Mouse (Mus musculus) frontal cortex, adult (tissue): Measurements from ENCODE around the gene Pfdn6.
A peak's percentile ranks its signal among the peaks of the same experiment; 100 is the strongest.
"Not testable (repeated sequence)": the region's sequence is repeated elsewhere in the genome, so short reads cannot be mapped to it uniquely, and the experiment has no call there.

Source experiments
- ATAC-seq: cut with Nextera tagmentation; 2 replicates; pipeline ENCODE4 v1.9.2; 2017; ENCODE audit warnings: mild to moderate bottlenecking, moderate library complexity, mixed read lengths; ENCODE audit not compliant: low TSS enrichment

The Pfdn6 gene

DNA sequence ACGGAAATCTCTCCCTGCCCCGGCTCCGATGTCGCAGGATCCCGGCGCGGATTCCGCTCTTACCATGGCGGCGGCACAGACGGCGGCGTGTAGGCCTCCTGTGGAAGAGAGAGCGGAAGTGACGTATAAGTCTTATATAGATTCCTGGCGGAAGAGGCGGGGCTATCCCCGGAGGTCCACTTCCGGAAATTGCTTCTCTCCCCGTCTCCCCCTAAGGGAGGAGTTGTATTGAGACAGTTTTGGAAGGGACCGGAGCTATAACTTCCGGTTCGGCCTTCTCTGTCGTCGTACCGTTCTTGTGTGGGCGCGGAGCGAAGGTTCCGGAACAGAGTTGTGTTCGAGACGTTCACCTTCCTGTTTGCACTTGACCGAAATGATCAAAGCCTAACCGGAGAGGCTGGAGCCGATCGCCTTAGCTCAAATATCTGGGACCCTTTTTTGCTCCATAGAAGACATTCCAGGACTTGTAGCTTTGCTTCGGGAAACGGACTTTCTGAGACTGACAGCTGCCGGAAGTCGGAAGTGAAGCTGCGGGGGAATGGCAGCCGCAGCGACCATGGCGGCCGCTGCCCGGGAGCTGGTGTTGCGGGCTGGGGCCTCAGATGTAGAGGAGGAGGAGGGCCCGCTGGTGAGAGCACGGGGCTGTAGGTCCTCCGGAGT, 15.5 kb upstream of the Pfdn6 start, which contains the start of the genes Vps52 and Rps18:
Gene Vps52 (plus strand): TSS at position 258 of the 660 bp plus-strand sequence.
Gene Rps18 (minus strand): TSS at position 447 of the 660 bp plus-strand sequence.
- peak; percentile 85 for ATAC-seq

GRCm38 (mm10) chr17:33954646-33955554, 14.8 kb upstream of the Pfdn6 start:
- ATAC-seq = peak; percentile 8; the same call in 1 of the 2 replicates

DNA sequence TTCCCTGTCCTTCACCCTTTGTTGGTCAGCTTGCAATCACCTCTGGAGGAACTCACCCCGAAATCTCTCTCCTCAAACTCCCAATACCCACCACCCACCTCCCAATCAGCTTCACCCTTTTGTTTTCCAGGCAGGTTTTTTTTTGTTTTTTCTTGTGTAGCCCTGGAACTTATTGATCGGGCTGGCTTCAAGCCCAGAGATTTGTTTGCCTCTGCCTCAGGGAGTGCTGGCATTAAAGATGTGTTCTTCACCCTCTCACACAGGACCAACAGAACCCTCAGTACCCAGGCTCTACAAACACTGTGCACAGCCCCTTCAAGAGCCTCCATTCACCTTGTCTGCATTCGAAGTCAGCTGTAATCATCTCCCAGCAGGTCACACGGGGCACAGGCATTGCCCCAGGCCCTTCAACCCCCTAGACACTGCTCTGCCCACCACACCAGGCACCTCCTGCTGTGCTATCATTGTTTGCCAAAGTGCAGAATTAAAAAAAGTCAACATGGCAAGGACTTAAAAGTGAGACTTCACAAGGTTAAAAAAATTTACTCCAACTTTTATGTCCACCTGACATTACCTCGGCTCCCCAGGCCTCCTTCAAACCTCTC, 13.9 kb upstream of the Pfdn6 start:
- no peak for ATAC-seq

GRCm38 (mm10) chr17:33953310-33953709, 13.2 kb upstream of the Pfdn6 start:
- no peak for ATAC-seq

GRCm38 (mm10) chr17:33952879-33953278, 12.7 kb upstream of the Pfdn6 start:
- no peak for ATAC-seq

DNA sequence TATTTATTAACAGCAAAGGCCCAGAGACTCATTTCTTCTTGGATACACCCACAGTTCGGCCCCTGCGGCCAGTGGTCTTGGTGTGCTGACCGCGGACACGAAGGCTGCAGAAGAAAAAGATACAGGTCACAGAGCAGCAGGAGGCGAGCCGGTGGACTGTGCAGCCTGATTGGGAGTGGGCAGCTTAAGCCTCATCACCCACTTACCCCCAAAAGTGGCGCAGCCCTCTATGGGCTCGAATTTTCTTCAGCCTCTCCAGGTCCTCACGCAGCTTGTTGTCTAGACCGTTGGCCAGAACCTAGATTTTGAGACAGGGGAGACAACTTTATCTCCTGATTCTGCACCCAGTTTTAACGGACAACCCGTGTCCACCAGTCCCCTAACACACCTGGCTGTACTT, 11.9 kb upstream of the Pfdn6 start:
- not testable (repeated sequence) for ATAC-seq

GRCm38 (mm10) chr17:33951021-33951946, 11.1 kb upstream of the Pfdn6 start, which contains the start of gene B3galt4:
Gene B3galt4, minus strand, starts transcription at chr17:33951488.
- ATAC-seq = peak; percentile 62

DNA sequence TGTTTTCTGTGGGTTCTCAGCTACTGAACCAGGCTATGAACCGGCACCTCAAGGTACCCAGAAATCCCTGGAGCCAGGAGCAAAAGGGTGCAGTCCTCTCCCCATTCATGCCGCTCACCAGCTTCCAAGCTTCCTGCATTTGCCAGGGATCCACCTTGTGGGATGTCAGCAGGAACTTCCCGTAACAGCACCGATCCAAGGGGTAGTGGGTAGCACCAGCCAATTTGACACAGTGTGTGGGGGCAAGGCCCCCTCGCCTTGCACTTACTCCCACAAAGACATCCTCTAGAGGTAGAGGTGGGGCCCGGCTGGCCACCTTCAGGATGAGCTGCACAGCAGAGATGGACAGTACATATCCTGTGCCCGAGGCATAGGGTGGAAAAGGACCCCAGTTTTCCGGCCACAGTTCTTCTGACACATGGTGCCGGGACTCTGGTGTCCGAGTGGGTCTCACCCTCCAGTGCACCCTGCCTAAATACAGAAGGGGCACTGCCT, 10.0 kb upstream of the Pfdn6 start:
- no peak for ATAC-seq

DNA sequence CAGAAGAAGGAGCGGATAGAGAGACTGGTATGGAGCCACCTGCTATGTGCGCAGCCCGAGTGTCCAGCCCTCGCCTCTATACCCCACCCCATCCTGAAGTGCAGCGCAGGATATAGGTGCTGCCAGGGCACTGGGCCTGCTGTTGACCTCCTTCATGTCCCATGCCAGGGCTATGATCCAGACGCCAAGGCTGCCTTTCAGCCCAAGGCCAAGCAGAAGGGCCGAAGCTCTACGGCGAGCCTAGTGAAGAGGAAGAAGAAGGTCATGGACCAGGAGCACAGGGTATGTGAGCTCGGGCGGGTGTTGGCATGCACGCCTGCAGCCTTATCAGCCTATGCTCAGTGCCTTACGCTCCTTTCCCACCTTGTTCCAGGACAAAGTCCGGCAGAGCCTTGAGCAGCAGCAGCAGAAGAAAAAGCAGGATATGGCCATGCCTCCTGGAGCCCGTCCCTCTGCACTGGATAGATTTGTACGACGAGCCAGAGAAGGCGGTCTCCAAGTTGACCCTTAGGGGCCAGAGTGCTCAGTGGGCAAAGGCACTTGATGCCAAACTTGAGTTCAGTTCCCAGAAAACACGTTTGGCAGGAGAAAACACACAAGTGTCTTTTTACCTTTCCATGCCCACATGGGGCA, 8.9 kb upstream of the Pfdn6 start:
- ATAC-seq = no peak

DNA sequence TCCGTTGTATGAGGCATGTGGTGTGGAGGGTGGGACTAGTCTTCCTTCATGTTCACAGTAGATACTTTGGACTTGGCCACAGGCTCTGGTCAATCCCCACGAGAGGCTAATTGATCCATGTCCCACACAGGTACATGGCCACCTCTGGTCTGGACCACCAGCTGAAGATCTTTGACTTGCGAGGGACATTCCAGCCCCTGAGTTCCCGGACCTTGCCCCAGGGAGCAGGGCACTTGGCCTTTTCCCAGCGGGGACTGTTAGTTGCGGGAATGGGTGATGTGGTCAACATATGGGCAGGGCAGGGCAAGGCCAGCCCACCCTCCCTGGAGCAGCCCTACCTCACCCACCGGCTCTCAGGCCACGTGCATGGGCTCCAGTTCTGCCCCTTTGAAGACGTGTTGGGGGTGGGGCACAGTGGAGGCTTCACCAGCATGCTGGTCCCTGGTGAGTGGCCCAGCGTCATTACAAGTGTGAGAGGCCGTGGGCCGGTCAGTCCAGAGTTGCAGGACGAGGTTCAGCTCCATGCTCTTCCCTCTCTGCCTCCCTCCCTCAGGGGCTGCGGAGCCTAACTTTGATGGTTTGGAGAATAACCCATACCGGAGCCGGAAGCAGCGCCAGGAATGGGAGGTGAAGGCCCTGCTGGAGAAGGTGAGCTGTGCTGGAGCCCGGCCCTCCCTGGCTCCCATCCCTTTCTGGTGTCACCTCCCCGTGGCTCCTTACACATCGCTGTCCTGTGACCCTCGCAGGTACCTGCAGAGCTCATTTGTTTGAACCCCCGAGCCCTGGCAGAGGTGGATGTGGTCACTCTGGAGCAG, 8.2 kb upstream of the Pfdn6 start:
- no peak for ATAC-seq

DNA sequence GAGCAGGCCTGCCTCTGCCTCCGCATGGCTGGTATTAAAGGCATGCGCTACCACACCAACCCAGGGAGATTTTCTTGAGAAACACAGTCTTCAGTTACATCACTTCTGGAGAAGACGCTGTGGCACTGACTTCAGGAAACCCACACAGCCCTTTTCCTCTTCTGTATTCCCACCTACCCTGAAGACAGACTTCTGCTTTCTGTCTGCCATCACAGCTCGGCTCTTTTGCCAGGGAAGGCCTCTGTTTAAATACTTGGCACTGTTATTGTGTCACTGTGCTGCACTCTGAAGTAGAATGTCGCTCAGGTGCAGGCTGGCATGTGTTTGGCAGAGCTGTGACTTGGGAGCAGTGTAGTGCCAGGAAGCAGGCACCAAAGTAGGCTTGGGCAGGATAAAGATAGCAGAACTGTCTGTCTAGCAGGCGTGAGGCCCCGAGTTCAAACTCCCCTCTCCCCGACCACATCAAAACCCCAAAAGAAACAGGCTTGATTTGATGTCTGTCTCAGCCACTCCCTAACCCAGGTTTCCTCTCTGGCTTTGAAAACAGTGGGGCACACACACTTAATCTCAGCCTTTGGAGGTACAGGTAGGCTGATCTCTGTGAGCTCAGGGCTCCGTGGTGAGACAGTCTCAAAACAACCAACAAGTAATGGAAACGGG, 7.4 kb upstream of the Pfdn6 start:
- ATAC-seq = peak; percentile 35

- no peak for ATAC-seq
These were observed 3.3 kb upstream of the Pfdn6 start for GRCm38 (mm10) chr17:33943454-33943853.

- no peak for ATAC-seq
These were observed 1.2 kb upstream of the Pfdn6 start for GRCm38 (mm10) chr17:33941381-33941780.

GRCm38 (mm10) chr17:33940981-33941380, 838 bp upstream of the Pfdn6 start:
- no peak for ATAC-seq

DNA sequence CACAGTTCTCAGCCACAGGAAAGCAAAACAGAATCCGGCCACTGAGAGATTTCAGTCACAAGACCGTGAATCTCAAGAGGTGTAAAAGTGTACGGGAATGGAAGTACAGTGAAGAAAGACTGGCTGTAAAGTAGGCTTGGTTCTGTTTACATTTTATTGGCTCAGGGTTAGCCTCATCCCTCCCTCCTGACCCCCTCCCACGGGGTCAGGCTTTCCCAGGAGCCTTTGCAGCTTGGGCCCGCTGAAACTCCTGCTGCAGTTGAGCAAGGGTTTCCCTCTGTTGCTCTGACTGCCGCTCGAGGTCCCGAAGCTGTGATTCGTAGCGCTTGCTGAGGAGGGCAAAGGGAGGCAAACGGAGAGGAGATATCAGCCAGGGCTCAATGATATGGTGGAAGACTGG, 1.4 kb downstream of the Pfdn6 start:
- no peak for ATAC-seq

DNA sequence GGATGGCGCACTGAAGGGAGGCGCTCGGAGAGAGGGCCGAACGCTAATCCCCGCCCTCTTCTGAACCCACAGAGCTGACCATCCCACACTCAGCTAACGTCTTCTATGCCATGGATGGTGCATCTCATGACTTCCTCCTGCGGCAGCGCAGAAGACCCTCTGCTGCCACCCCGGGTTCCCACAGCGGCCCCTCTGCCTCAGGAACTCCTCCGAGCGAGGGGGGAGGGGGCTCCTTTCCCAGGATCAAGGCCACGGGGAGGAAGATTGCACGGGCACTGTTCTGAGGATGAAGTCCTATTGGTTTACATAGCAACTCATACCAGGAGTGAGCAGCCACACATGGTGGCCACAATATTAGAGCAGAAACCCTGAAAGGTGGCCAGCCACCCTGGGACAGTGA, 3.1 kb downstream of the Pfdn6 start:
- no peak for ATAC-seq

DNA sequence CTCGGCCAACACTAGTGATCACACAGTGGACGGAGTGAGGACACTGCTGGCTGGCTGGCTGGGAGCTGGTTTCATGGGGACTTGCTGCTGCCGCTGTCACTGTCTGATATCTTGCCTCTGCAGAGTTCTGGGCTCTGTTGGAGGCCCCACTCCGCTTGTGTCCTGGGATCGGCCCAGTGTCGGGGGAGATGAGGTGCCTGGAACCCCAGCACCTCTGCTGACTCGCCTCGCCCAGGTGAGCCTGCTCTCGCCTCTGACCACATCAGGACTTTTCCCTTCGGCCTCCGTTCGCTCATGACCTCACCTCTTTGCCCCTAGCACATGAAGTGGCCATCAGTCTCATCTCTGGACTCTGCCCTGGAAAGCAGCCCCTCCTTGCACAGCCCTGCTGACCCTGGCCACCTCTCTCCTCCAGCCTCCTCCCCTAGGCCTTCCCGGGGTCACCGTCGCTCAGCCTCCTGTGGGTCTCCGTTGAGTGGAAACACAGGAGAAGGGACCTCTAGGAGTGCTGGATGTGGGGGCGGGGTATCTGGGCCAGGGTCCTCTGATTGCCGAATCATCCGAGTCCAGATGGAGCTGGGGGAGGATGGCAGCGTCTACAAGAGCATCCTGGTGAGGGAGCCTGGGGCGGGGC, 4.6 kb downstream of the Pfdn6 start:
- ATAC-seq = no peak

- no peak for ATAC-seq
These were observed 7.2 kb downstream of the Pfdn6 start for GRCm38 (mm10) chr17:33932970-33933369.

DNA sequence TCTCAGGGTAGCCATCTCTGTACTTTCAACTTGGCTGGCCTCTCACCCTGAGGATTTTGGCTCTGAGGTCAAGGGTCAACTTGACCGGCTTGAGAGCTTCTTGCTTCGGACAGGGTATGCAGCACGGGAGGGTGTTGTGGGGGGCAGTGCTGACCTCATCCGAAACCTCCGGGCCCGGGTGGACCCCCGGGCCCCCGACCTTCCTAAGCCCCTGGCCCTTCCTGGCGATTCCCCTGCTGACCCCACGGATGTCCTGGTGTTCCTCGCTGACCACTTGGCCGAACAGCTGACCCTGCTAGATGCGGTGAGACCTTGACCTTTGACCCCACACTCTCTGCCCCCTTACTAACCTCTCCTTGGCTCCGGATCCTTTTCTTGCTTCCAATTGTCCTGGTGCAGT, 7.7 kb downstream of the Pfdn6 start:
- ATAC-seq = no peak
